Mouse (Mus musculus): Measurements from ENCODE around the gene Blcap.
A peak's percentile ranks its signal among the peaks of the same experiment; 100 is the strongest.

Blcap gene

DNA sequence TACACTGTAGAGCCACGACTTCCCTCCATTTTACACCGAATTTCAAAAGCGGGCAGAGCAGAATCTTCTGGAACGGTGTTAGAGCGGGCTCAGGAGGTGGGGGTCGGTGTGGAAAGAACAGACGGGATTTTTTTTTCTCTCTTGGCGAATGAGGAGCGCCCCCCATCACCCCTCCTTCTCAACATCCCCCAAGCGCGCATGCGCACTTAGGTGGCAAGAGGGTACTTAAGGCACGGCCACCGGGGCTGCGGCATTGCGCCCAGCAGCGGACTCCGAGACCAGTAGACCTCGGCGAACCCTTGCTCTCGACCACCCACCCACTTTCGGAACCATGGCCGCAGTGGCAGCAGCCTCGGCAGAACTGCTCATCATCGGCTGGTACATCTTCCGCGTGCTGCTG is 11.2 kb downstream of the Blcap start, which contains the start of gene Nnat:
Gene Nnat, plus strand, starts transcription at position 221 of the 400 bp plus-strand sequence.
- peak; percentile 50 for DNase-seq (ENCODE audit: low read depth, low spot score)

DNA sequence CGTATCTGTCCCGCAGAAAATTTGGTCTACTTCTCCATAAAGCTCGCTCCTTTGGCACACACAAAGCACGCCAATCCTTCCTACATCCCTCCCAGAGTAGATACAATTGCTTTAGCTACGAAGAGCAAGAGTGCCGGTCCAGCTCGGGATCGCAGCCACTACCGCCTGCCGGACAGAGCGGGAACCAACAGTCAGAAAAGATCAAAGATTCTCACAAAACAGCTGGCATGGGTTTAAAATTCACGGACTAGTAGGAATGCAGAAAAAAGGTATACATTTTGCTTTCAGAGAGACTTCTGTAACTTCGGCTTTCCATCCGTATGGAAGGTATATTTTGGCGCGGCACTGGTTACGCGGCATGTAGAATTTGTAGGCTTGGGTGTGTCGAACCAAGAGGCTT is 11.6 kb downstream of the Blcap start:
- DNase-seq (ENCODE audit: low read depth, low spot score): peak; percentile 52

DNA sequence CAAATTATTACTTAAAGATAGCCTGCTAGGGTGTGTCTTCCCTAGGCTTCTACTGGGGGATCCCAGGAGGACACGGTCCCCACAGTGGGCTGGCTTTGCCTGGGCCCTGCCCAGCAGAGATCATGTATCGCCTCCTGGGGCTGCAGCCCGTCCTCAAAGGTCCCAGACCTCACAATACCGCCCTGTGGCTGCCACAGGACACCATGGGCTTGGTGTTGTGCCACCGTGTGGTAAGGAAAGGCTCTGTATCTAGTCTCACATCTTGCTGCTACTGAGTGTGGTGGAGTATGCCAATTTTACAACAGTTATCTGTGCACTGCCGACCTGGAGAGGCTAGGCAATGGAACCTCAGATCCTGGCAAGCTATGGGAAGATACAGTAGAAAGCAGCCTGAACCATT is 12.6 kb downstream of the Blcap start:
- no peak for DNase-seq (ENCODE audit: low read depth, low spot score)

DNA sequence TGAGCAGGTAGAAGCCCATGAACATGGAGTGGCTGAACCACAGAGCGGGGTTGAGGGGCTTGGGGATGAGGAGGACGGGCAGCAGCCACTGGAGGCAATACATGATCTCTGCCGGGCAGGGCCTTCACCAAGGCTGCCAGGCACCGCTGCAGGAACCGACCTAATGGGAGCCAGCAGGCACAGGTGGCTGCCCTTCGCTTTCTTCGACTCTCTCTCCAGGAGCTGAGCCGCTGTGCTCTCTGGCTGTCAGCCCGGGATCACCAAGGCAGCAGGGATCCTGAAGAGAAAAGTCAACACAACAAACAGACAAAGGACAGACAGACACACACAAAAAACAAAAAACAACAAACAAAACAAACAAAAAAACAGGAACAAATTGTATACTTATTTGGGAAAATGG is 13.0 kb downstream of the Blcap start:
- DNase-seq (ENCODE audit: low read depth, low spot score): no peak

DNA sequence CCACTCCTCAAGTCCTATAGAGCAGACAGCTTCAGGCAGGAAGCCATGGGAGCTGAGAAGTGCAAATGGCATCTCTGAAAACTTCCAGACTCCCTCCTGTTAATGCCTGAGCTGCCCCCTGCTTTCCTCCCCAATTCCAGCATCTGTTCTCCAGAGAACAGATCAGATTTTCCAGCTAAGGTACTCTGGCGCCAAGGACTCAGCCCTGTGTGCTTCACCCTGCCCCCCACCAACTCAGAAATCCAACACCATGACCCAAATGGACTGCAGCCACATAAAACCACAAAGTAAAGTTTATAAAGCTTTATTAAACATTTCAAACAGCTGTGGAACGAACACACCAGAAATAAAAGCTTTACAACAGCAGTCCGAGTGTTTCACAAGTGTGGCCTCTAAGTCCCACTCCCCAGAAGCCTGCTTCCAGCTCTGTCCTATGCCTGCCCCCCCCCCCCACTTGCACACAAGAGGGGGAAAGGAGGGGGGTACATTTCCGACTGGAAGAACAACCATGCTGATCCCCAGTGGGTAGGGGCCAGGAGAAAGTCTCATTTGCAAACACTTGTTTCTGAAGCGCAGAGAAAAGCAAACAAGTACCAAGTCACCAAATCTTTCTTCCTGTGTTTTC is 14.9 kb downstream of the Blcap start:
- no peak for DNase-seq (ENCODE audit: low read depth, low spot score)

DNA sequence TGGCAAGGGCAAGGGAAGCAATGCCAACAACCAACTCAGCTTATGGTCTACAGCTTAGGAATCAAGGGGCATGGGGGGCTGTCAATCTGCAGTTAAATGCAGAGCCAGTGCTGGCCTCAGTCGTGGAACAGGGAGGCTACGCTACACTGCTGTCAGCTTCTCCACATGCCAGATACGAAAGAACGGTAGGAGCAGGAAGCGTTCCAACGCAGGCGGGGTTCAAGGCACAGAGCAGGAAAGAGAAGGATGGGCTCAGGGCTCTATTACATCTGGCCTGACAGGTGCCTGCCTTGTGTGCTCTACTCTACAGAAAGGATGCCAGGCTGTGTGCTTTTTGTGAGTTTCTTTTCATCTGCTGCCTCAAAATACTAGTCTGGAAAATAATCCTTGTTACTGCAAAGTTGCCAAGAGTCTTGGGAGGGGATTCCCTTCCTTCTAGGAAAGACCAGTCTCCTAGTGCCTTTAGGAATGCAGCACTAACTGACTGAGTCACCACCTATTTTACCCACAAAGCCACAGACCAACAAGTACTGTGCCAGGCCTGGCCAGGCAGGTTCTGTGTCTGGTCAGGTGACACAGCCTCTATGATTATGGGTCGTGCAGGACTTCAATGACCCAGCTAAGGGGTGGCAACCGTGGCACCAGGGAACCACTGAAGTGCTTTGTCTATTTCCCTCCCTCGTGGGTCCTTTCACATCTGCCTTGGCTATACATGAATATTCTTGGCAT is 18.8 kb downstream of the Blcap start:
- DNase-seq (ENCODE audit: low read depth, low spot score): no peak

DNA sequence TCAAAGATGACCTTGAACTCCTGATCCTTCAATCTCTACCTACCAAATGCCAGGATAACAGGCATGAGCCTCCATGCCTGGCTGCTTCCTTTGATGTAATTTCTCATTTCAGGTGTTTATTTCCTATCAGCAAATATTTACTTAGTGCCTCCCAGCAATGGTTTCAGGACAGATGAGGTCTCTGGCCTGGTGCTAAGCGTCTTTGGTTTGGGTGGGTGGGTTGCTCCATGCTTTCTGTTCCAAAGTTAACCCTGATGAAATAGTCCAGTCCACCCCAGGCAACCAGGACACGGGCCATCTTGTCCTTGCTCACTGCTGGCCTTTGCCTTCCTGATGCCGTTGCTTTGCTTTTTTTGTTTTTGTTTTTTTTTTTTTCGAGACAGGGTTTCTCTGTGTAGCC is 20.8 kb downstream of the Blcap start:
- DNase-seq (ENCODE audit: low read depth, low spot score): no peak

DNA sequence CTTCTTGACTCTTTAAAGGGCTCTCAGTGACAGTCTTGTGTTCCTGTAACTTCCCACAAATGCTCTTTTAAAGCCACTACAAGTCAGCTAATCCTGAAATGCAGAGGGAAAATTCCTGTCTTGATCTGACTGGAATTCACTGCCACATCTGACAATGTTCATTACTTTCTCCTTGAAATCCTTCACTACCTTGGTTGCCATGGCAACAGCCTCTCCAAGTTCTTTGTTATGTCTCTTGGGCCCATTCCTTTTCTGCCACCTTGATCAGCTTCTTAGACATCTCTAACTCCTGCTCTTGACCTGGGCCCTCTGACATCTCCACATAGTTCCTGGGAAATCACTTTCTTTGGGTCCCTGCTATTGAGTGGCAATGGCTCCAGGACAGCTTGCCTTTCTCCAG is 24.4 kb downstream of the Blcap start:
- DNase-seq (ENCODE audit: low read depth, low spot score): peak; percentile 35

DNA sequence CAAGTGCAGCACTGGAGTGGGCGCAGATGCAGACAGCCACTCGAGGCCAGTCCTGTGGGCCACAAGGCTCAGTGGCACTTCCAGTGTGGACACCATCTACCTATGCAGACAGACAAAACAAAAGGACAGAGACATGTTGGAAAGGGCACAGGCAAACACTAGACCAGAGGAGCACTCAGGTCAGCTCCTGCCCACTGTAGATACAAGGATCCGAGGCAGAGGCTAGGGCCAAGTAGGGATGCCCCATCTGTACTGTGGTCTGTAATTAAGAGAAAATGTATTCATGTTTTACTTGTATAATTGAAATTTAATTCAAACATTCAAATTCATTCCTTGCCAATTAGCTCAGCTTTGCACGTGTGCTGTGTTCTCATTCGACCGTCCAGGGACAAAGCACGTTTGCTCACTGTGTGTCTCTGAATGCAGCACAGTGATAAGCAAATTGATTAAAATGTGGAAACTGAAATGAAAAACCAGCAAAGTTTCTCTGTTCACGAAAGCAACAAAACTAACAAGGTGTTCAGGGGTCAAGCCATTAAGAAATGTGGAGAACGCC is 26.7 kb downstream of the Blcap start:
- no peak for DNase-seq (ENCODE audit: low read depth, low spot score)

DNA sequence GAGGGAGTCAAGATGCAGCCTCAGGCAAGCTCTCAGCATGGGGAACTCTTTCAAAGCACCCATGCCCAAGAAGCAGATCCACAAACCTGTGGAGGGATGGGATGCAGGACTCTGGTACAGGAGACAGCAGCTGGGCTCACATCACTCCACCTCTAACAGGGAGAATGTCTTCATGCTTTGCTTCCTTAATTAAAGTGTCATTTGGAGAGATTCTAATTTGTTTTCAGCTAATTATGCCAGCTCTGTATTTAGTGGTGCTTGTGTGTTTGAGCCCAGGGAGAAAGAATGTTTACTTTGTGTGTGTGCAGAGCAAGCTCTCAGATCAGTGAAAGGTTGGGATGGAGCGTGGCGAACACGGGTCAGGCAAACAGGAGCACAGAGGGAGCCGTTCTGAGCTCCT is 28.7 kb downstream of the Blcap start:
- no peak for DNase-seq (ENCODE audit: low read depth, low spot score)

DNA sequence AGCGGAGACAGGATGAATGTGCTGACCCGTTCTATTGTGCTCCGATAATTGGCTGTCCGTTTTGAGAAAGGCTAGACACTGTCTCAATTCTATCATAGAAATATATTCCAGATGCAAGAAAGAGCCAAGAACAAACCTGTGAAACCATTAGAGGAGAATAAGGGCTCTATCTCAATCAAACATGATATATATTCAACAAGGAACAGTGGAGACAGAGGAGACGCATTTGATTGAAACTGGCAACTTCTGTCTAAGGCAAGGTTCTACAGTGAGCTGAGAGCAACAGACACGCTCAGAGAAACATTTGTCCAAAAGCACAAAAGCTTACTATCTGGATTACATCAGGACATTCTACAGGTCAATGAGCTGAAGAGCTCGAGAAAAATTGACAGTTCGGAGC is 29.4 kb downstream of the Blcap start:
- DNase-seq (ENCODE audit: low read depth, low spot score): no peak

DNA sequence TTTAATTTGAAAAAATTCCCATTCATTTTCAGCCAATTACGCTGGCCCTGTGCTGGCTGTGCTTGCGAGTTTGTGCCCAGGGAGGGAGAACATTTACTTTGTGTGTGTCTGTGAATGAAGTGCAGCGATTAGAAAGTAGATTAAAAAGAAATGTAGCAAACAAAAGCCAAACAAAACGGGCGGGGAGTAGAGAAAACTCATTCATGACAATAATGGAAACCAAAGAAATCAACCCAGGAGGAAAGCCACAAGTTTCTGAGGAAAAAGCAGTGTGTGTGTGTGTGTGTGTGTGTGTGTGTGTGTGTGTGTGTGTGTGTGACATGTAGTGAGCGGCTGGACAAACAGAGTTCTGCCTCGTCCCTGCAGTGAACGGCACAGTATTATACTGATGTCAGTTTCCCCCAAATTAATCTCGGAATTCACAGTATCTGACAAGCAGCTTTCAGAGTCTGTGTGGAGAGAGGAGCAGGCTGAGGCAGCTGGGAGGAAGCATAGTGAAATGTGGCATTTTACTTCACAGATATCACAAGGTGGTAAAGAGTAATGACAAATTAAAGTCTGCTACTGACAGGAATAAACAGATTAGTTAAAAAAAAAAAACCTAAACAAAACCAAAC is 30.0 kb downstream of the Blcap start:
- DNase-seq (ENCODE audit: low read depth, low spot score): no peak

DNA sequence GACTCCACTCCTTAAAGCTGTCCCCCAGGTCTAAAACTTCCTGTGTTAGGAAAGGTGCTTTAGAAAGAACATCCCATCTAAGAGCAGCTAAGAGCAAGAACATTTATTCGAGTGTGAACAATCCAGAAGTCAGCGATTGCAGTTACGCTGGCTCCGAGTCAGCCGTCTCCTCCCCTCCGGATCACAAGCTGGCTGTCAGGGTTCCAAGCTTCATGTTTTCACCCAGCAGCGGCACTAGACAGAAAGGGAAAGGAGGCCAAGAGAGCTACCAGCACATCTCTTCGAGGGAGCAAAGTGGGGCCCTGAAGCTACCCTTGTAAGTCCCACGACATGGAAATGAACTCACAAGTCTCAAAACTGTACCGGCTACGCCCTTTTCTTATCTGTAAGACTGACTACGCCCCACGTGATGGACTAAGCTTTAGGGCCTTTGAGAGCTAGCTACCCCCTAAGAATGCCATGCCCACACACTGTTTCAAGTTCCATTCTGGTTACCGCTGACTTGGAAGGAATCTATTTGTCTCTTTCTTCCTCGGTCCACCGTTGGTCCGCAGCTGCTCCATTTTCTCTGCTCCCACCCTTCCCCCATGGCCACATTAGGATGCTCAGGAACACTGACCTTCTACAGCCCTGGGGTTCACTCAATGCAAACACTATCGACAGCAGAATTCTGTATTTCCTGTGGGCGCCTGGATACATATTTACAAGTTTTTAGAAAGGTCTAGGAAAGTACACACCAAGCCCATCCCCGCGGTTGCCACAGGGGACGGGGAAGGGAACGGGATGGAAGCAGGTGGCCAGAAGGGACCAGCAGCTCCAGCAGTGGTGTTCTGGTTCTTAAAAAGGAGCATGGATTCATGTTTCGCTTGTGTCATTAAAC is 30.8 kb downstream of the Blcap start:
- no peak for DNase-seq (ENCODE audit: low read depth, low spot score)

DNA sequence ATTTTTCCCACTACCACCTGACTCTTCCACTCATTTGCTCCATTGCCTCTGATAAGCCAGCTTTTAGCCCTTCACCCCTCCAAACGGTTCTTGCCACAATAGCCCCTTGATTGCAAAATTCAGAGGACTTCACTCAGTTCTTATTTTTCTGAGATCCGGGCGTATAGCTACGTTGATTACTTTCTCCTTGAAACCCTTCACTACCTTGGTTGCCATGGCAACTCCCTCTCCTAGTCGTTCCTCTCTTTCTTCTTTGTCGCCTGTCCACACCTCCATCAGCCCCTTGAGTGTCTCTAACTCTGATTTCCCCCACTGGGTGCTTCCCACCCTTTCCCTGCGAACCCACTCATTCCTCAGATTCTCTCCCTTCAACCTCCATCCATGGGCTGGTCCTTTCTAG is 34.0 kb downstream of the Blcap start:
- DNase-seq (ENCODE audit: low read depth, low spot score): peak; percentile 54

DNA sequence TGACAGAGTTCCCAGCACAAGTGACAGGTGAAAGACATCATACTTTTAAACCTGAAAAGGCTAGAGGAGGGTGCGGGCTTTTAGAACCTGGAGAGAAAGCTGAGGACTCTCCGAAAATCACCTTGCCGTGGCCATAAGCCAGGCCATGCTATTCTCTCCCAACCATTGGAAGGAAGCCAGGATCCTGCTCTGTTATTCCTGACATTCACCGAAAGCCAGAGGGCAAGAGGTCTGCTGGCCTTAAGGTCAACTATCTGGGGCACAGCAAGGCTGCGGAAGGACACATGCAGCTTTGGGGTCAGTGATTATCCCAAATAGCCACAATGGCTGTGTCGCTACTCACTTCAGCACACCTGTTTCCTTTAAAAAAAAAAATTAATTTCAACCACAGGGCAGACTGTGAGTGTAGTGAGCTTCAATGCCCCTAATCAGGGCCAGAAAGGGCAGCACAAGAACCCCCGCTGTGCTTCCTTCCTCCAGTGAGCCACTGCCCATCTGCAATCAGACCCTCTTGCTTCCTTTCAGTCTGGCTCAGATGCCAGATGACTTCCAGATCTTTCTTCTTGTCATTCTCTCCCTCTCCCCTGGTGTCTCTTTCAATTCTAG is 34.5 kb downstream of the Blcap start:
- DNase-seq (ENCODE audit: low read depth, low spot score): no peak

DNA sequence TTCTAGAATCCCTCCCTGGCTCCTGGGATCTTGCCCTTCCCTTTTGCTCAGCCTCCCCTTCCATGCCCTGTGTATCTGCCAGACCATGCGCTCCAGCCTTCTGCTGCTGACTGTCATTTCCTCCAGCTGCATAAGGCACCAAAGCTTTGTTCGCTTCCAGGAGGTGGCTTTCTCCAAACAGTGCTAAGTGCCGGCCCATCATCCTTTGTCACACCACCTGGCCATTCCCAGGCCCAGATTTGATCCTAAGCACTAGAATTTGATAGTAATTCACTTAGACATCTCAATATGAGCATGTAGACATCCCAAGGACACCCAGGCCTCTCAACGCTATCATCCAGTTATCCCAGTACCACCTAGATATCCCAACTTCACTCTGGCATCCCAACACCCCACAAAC is 36.9 kb downstream of the Blcap start:
- no peak for DNase-seq (ENCODE audit: low read depth, low spot score)

DNA sequence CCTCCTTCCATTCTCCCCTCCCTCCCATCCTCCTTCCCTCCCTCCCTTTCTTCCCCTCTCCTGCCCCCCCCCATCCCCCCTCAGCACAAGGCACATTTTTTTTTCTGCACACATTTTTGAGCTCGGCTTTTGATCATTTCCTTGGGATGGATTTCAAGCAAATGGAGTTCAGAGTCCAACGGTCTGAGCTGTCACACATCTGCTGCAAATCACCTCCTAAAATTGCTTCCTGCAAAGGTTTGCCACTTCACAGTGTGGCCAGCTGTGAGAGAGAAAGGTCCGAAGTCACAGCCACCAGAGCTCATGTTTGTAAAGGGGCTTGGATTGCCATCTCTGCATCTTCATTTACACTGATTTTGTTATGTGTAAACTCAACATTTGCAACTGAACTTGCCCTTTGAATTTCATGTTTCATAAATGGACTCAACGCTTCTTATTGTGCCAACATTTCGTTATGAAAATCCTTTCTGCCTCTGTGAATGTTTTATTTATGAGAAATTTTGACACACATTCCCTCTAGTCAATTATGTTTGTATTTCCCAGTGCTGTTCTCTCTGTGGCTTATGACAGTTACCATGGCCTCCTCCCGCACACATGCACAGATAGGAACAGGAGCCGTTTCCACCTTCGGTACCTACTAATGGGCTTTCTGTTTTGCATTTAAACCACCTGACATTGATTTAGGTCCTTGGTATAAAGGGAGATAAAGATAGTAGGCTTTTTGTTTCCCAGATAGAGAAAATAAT is 39.2 kb downstream of the Blcap start:
- no peak for DNase-seq (ENCODE audit: low read depth, low spot score)

DNA sequence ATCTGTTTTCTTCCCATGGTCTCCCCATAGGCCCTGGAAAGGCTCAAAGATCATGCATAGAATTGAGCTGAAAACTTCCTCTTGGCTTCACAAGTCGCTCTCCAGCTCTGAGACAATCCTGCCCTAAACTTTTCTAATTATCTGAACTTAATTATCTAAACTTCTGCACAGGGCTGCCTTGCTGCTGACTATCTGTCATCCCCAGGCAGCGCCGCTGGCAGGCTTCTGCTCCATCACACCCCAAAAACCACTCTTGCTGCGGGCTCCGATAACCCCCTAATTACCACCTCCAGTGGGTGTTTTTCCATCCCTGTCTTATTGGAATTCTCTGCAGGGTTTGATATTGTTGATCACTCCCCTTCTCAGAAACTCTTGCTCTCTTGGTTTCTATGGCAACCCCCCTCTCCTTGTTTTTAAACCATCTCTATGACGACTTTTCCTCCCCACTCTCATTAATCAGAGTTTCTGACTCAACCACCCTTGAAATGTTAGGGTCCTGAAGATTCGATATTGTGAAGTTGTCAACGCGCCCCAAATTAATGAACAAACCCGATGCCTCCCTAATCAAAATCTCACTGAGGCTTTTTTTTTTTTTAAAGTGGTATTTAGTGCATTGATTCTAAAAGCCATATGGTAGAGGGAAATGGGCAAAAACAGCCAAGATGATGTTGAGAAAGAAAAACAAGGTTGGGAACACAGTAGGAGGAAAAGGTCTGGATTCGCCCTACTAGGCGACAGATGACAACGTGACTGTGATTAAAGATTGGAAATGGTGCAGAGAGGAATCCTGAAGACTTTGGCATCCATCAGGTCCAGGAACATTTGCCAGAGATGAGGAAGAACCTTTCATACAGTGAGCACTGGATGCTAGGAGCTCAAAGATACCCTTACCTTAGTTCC is 40.8 kb downstream of the Blcap start:
- DNase-seq (ENCODE audit: low read depth, low spot score): no peak

DNA sequence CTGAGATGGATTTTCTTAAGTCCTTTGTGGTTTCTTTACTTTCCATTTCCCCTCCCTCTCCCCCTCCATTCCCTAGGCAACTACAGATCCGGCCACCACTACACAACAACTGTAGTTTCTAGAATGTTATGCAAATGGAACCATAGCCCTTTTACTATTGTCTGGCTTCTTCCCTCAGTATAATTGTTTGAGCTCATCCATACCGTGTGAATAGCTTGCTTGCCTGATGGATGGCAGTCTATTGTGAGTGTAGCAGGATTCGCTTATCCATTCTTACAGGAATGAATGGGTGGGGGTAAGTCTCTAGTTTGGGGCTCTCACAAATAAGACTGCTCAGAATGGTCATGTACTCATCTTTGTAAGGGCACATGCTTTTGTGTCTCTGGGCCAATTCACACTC is 48.5 kb downstream of the Blcap start:
- peak; percentile 65 for DNase-seq (ENCODE audit: low read depth, low spot score)

DNA sequence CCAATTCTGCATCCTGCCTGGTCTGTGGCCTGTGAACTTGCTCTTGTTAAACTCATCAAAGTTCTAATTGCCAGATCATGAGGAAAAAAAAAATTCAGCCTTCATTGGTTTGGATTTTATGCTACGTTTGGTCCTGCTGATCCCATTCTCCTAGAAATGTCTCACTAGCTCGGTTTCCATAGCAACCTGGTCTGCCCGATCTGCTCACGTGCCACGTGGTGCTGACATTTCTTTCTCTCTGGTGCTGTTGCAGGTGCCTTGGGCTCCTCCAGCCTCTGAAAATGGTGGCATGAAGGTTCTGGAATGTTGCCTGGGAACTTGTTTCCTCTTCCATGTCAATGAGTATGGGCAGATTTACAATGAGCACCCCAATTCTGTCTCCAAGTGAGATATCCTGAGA is 50.6 kb downstream of the Blcap start:
- DNase-seq (ENCODE audit: low read depth, low spot score): peak; percentile 55

Data from ZHBTc4 (cell line).